Mouse (Mus musculus): ENCODE data around the gene Pttg1.

- no peak for TF ChIP-seq EP300 (optimal IDR thresholded peaks at IDR 0.05)
- TF ChIP-seq CTCF (IDR thresholded peaks at IDR 0.05; ENCODE audit: low read depth) = no peak
Observed at GRCm38 (mm10) chr11:43377083-43377850, 48.8 kb downstream of the Pttg1 start.
